Mouse (Mus musculus): ENCODE results near the gene Ciao2b.

- TF ChIP-seq POLR2A (IDR thresholded peaks at IDR 0.05; ENCODE audit: control insufficient read depth, low read depth, low read length) (no peak), CTCF (IDR thresholded peaks at IDR 0.05; ENCODE audit: control insufficient read depth, insufficient read depth, insufficient replicate concordance, low read depth, low read length) (no peak)
Measured at GRCm38 (mm10) chr8:104632486-104632885, 9.3 kb downstream of the Ciao2b start.

Measured in testis, adult 2 months (tissue).